Mouse (Mus musculus) retina, postnatal 7 days (tissue): Measurements from ENCODE around the gene Dnajc6.
A peak's percentile ranks its signal among the peaks of the same experiment; 100 is the strongest.

Experiments
- DNase-seq: peaks from one replicate; pipeline ENCODE4 v3.0.0-alpha.2; 2012; ENCODE audit warnings: low read depth, low spot score

The Dnajc6 gene

DNA sequence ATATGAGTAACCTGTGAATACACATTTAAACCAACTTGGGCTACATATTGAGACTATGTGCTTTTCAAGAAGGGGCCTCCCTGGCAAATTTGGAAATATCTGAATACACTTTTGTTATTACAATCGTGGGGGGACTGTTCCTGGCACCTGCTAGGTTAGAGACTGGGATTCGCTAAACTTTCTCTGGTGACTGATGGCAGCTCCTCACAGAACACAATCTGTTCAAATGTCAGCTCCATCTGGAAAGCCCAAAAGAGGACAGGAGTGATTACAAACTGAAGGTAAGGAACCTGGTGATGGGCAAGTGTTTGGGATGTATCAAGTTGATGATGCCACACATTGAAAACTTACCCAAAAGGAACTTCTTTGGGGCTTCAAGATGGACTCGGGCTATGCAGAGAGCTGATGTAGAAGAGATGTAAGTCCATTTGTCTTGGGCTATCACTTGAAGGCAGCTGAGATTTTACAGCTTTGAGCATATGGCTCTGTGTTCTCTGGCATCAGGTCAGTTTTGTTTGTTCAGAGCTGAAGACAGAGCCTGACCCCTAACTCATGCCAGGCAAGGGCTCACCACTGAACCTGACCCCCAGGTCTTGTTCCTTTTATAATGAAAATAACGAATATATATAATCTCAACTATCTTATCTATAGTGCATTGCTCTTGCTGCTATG, 68.4 kb downstream of the Dnajc6 start:
- DNase-seq: no peak

DNA sequence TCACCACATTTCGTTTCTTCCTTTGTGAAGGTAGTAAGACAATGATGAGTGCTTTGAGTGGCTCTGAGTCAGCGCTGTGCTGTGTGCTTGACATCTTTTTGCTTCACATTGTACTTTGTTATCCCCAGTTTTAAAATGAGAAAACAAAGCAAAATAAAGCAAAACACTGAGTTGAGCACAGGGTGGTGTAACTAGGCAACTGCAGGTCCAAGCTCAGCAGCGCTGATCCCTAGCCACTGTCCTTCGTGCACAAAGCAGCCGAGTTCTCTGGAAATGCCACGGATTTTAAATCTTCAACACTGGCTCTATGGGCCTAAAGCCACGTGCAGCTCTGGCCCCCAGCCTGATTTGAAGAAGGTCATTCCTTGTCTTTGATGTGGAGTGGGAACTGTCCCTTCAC, 72.6 kb downstream of the Dnajc6 start:
- DNase-seq: no peak

DNA sequence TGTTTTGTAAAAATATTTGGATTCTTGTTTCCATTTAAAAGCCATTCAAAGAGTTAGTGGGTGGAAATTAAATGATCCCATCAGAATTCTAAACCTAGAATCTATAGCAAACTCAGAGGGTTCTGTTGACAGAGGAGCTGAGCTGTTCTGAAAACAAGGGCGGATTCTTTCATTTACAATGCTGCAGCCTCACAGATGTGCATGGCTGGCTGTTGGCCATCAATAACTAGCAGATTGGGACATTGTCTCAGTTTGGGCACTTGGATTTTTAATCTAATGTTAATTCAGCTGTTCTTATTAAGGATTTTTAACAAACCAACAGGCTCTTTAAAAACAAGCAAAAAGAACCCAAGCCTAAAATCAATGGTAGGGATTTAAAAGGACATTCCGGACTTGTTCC, 75.7 kb downstream of the Dnajc6 start:
- no peak for DNase-seq

DNA sequence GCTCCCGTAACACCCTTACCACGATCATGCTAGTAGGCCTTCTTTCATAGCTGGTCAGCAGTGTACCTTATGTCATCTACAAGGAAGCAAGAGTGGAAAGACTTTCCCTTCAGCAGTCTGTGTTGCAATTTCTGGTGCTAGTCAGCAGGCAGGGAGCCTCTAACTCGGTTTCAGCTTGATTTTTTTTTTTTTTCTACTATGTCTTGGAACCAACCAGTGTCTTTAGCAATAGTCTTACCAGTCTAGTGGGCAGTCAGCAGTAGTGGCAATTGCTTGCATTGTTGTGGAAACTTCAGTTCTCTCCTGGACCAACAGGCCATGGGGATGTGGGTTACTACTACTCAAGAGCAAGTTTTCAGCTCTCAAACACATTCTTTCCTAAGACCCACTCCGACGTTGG, 78.9 kb downstream of the Dnajc6 start:
- no peak for DNase-seq

DNA sequence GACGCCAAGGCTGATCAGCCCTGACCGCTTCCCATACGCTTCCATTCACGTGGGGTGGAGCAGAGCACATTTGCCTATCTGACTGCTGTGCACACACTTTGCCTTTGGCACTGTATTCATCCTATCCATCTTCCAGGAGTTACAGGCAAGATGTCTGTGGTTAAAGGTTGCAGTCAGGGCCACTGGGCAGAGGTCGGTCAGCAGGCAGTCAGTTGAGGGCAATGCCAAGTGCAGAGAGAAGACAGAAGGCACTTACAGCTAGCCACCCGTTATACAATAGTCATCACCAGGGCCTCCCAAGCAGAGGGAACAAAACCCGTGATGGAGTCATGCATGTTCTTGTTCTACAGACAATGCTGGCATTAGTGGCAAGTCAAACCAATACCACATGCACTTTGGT, 82.3 kb downstream of the Dnajc6 start:
- DNase-seq: no peak

DNA sequence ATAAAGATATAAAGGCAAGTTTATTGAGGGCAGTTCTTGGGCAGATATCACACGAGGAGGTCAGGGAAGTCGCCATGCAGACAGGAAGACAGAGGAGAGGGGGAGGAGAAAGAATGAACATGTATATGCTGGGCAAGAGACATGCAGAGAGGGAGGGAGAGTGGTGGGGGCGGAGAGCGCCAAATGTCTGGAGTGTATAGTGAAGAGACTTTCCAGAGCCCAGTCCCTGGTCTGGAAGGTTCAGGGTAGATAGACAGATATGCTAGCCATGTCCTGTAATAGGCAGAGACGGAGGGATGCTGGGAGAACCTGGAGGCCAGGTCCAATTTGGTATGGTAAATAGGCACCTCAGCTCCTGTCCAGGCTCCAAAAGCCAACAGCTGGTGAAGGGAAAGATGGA, 83.1 kb downstream of the Dnajc6 start:
- no peak for DNase-seq

DNA sequence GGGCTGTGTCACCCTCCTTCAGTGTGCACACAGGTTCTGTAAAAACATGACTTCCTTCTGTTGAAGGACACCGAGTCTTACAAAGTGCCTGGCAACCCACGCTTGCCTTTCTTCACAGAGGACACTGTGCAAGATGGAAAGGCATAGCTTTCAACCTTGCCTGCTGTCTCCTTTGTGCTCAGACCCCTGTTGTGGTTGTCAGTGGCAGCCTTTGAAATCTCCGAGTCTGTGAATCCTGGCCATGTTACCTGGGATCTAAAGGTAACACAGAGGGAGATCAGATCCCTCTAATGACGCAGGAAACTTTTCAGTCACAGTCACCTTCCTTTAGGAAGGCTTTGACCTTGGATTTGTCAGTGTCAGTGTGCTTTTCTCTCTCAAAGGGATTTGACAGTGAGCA, 84.7 kb downstream of the Dnajc6 start:
- DNase-seq: no peak

DNA sequence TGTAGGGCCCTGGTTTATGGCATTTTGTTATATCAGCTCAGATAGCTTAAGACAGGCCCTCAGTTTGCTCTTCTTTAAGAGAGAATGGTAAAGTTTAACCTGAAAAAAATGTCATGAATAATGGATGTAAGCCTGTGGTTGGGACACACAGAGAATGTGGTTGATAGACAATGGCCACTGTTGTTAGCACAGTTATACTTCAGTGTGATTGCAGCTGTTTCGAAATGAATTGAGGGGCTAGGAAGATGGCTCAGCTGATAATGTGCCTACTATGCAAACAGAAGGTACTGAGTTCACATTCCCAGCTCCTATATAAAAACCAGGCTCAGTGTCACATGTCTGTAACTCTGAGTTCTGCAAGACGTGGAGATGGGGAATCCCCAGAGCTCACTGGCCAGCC, 86.4 kb downstream of the Dnajc6 start:
- DNase-seq: no peak

DNA sequence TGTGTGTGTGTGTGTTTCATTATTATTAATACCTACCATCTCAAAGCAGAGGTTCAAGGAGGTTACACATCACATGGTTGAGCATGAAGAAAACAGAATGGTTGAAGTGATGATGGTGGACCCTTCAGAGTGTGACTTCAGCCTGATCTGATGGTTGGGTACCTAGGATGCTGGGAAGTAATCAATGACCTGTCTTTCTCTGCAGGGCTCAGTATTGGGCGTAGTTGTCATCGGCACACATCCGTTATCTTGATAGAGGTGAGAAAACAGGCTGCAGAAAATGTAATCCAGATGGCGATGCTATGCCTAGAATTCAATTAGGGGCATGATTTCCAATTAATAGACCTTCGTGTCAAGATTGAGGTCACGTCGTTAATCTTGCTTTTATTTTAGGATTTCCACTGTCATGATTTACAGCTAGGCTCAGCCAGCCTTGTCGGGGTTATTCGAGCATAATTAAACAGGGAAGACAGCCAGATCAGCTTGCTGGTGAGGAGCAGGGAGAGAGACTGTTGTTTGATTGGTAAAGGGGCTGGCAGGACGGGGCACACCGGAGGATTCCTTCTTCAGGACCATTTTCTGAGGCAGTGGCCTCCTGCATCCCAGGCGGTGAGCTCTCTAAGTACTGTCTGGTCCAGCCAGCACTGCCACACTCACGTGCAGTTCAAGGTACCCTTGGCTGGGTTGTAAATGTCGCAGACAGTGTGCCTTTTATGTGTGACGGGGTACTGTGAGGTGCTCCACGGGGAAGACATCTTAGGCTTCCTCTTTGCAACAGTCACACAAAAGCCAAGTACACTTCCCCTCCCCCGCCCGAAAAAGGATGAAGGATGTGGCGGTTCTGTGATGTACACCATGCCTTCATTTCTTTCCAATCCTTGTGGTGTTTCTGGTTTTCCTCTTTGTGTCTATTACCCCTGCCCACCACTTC, 88.3 kb downstream of the Dnajc6 start:
- peak; percentile 25 for DNase-seq

DNA sequence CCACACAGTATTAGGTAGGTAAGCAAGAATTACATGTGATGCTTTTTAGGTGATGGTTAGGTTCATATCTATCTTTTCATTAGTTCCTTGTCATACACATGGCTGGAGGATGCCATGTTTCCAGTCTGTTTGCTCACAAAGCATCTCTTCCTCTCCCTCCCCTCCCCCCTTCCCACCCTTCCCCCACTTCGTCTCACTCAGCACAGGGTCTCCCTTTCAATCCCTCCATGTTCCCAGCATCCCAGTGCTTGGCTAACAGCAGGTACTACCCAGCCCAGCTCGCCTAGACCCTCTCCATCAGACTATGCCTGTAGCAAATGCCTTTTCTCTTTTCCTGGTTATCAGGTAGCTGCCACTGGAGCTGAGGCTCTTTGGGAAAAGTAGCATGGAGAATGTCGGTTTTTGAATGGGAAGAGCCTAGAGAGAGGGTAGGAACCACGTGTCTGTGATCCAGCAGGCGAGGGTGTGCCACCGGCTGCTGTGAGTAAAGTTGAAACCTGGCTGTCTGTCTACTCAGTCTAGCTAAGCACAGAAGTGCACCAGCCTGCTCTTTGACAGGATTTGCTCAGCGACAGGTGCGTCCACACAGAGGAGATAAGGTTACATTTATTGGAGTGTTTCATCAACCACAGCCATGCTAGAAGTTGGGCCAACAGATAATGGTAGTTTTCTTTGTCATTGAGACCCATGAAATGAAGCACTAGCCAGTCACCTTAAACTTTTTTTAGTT, 89.2 kb downstream of the Dnajc6 start:
- DNase-seq: no peak

DNA sequence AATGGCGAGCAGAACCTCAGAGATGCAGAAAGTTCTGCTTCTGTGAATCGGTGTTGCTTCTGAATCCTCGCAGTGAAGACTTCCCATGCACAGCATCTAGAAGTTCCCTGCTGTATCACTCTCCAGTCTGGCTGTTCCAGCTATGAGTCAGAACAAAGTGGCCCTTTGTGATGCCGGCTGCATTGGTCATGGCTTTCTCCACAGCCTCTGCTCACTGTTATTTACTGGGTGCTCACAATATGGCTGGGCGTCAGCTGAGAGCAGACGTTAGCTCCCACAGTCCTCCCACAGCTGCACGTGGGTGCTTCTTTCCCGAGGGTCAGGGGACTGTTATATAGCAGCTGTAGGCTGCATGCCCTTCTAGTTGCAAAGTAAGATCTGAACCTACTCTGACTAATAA, 92.5 kb downstream of the Dnajc6 start:
- no peak for DNase-seq

DNA sequence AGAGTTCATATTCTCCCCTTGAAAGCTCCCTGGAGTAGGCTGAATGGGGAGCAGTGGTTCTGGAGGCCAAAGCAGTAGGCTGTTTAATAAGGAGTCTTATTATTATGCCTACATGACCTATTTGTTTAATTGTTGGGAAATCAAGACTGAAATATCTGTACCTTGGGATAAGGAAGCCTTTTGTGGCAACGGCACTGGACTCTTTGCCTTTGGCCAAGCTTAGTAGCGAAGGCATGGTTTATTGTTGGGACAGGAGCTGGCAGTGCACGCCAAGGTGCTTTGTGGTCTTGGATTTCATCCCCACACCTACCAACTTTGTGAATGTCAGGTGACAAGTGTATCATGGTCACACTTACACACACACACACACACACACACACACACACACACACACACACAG, 93.3 kb downstream of the Dnajc6 start:
- no peak for DNase-seq

DNA sequence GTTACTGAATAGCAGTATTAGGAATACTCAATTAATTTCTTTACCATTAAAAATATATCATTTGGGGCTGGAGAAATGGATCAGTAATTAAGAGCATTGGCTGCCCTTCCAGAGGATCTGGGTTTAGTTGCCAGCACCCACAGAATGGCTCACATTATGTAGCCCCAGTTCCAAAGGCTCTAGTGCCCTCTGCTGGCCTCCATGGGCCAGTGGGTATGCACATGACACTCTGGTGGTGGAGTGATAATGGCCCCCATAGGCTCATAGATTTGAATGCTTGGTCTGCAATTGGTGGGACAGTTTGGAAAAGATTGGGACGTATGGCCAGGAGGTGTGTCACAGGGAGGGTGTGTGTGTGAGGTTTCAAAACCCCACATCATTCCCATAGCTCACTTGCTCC, 95.0 kb downstream of the Dnajc6 start:
- DNase-seq: no peak

DNA sequence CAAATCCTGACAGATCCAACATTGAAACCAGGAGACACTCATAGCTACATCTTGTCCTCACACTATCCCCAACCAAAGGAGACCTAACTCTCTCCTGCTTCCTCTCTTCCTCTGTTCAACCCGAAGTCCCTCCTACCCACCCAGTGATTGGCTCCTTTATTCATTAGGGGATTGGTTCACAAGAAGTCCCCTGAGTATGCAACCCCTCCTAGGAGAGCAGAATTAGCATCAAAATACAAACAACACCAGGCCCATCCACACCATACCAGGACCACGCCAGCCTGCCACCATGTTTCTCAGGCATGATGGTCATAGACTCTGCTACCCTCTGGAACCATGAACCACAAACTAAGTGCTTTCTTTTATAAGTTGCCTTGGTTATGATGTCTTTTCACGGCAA, 96.0 kb downstream of the Dnajc6 start:
- no peak for DNase-seq

DNA sequence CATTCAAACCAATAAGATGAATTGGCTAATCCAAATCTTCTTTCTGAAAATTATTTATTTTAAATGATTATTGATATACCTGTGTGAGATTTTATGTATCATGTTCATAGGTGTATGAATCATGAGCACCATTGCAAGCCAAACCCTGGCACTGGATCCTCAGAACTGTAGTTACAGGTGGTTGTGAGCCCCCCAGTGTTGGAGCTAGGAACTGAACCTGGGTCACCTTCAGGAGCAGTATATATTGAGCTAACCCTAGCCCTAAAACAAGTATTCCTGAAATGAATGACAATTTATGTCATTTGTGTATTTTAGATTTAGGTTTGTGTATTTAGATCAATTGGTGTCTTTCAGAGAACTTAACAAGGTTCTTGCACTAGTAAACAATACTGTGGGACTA, 105.3 kb downstream of the Dnajc6 start:
- DNase-seq: peak; percentile 17

DNA sequence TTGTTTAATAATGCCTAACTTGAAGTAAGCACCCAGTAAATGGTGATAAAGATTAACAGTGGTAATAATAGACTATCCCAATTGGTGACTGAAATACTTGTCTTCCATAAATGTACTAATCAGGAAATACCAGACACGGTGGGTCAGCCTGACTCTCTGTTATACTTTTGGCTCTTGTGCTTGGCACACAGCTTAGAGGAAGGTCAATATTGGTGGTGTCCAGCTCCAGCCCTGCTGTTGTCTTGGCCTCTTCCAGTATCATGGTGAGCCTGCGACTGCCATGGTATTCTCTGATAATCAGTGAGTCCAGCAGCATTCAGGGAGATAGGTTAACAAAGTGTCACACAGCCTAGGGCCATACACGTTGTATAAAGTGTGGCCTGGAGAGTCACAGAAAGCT, 107.2 kb downstream of the Dnajc6 start:
- no peak for DNase-seq

DNA sequence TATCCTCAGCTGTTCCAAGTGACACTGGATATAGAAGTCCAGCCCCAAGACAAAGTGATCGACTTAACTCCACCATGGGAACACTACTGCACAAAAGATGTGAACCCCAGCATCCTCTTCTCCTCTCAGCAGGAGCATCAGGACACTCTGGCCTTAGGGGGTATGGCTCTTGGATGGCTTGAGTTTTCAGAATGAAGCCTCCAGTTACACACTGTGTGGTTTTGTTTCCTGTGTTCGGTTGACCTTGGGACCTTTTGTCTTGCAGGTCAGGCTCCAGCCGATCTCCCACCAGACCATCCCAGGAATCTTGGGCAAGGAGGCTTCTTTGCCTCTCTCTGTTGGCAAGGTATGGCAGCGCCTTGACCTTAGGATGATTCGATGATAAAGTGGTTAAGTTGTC, 120.1 kb downstream of the Dnajc6 start:
- no peak for DNase-seq

DNA sequence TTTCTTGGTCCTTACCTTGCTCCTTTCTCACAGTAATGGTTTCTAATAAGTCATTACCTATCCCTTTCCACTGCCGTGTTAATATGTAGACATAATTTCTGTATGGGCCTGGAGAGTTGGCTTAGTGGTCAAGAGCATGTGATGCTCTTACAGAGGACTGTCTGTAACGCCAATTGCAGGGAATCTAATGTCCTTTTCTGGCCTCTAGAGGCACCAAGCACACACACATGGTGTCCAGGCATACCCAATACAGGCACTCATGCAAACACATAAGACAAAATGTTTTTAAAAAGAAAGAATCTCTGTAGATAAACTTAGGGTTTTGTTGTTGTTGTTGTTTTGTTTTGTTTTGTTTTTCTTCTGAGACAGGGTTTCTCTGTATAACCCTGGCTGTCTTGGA, 121.3 kb downstream of the Dnajc6 start:
- no peak for DNase-seq

DNA sequence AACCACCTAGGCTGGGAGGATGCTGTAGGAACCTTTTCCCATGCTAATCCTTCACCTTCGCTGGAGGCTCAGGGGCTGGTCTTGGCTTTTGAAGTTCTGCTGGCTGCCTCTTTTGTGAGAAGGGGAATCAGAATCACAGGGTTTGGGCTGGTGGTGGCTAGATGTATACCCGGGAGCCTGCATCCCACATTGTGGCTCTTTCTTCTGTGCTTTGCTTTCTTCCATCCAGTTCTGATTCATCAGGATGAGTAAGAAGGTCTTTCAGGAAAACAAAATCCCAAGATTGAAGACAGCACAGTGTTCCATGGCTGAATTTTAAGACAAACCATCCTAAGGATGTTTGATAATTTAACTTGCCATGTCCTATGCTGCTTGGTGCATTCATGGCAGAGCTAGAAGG, 123.8 kb downstream of the Dnajc6 start:
- DNase-seq: no peak

DNA sequence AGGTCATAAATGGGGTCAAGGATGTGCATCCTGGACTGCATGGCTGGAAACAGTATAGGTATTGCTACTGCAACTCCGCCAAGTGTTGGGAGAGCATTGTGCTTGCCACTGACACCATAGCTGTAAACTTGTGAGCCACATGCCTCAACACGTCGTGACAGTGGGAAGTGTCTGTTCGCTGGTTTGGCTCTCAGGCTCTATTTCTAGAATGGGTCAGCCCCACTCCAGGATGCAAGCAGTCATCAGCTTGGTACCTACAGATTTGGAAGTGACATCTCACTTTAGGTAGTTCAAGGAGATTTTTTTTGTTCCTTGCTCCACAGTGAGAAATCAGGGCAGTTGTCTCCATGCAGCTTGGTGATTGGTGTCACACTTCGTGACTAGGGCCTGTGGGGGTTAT, 124.8 kb downstream of the Dnajc6 start:
- no peak for DNase-seq

DNA sequence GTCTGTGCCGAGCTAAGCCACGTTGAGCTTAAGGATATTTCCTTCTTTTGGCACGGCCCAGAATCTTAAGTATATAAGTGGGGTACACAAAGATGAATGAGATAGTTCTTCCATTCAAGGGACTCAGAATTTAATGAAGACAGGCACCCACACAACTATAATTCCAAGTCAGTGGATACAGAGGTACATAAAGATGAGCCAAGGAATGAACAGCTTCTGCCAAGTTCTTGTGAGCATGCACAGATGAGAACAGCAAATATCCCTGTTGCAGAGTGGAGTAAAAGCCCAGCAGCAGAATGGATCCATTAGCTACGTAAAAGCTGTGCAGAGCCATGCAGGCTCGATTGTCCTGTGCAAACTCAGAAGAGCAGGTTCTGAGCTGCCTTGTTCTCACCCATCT, 128.8 kb downstream of the Dnajc6 start:
- DNase-seq: no peak

DNA sequence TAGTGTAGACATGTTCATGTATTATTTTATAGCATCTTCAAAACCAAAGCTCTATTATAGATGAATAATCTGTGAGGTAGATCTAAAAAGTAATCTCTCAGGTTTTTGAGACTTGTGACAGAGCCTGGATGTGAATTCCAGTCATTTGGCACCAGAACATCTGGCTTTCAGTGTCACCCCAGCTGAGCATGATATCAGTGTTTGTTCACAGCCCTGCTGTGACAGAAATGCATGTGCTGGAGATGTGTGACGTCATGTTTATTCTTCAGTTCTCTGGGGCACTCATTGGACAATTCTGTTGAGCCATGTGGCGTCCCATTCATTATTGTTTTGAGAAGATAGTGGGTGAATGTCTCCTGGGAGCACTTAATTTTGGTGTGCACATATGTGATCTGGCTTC, 139.1 kb downstream of the Dnajc6 start:
- DNase-seq: no peak

DNA sequence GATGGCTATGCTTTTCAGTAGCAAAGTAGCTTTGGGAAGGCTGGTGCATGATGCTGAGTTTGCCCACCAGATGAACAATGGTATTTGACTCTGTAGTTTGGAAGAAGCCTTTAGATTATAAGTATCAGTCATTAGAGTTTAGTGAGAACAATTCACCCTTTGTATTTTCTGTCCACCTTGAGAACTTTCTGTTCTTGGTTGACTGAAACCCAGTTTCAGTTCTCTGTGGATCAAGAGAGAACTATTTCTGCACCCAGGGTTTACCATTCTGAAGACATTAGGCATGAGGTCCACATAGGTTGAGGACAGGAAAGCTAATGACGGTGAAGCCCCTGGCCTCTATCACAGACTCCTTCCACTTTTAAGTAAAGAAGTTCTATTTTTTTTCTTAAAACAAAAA, 141.0 kb downstream of the Dnajc6 start:
- DNase-seq: no peak
